Mouse (Mus musculus): ENCODE data around the gene Ppm1m. TPM values are rescaled to one million over a fixed set of nuclear protein-coding genes. Genes with fewer than 3 reads are reported as not detected.

The Ppm1m gene
- polyA plus RNA-seq, 1 experiment from 2014 or later = 13.4 TPM

DNA sequence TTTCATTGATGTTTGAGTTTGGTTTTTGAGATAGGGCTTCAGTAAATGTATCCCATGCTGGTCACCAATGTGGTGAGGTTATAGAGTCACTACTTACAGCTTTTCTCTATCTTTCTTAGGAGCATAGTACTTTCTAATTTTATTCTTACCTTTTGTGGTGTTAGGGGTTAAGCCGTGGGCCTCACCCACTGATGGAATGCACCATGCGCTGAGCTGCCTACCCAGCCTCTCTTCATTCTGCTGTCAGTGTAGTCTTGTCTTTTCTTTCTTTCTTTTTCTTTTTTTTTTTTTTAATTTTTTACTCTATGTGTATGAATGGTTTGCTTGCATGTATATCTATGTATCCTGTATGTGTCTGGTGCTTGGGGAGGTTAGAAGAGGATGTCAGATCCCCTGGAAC lies 20.1 kb downstream of the Ppm1m start:
- ATAC-seq (ENCODE audit: low FRiP score) = no peak
- Histone ChIP-seq H3K9ac (no peak overlapping the region), H3K4me1 (replicated peaks; ENCODE audit: control insufficient read depth, insufficient read depth, low read length) (peaks cover 11% of the 10 kb centered on the region), H3K27me3 (ENCODE audit: control insufficient read depth, insufficient read depth, low read length) (no peaks in the 10 kb centered on the region), H3K4me3 (replicated peaks; ENCODE audit: low read length) (no peak overlapping the region), H3K9me3 (ENCODE audit: control insufficient read depth, low read length) (no peaks in the 10 kb centered on the region), H3K4me2 (replicated peaks) (no peak overlapping the region), H3K27ac (no peak overlapping the region), H3K36me3 (replicated peaks; ENCODE audit: control insufficient read depth, insufficient read depth) (peaks cover 85% of the 10 kb centered on the region)
- DNase-seq (ENCODE audit: low spot score) = no peak
- WGBS = 94% methylated on average over 2 of the region's 2 CpGs

DNA sequence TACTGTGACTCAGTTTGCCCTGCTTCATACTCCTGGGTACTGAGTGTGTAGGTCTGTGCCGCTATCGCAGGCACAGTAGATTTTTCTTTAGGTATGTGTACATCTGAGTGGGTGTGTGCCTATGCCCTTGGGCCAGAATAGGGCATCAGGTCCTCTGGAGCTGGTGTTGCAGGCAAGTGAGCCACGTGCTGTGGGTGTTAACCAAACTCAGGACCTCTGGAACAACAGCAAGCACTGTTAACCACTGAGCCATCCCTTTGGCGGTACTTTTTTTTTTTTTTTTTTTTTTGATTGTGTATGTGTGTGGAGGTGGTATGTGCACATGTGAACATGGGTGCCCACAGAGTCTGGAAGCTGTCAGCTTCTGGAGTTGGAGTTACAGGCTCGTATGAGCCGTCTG lies 21.7 kb downstream of the Ppm1m start:
- no peak overlapping the region for H3K4me2 ChIP-seq (replicated peaks)
- H3K9ac ChIP-seq = no peak overlapping the region
- 89% methylated on average over 6 of the region's 6 CpGs for WGBS
- no peak overlapping the region for H3K27ac ChIP-seq
- H3K4me3 ChIP-seq (replicated peaks; ENCODE audit: low read length) = no peak overlapping the region
- ATAC-seq (ENCODE audit: low FRiP score) (no peak), DNase-seq (ENCODE audit: low spot score) (no peak)
- no peaks in the 10 kb centered on the region for H3K9me3 ChIP-seq (ENCODE audit: control insufficient read depth, low read length)
- H3K4me1 ChIP-seq (replicated peaks; ENCODE audit: control insufficient read depth, insufficient read depth, low read length) = peaks cover 27% of the 10 kb centered on the region
- H3K27me3 ChIP-seq (ENCODE audit: control insufficient read depth, insufficient read depth, low read length) = no peaks in the 10 kb centered on the region
- peaks cover 68% of the 10 kb centered on the region for H3K36me3 ChIP-seq (replicated peaks; ENCODE audit: control insufficient read depth, insufficient read depth)

DNA sequence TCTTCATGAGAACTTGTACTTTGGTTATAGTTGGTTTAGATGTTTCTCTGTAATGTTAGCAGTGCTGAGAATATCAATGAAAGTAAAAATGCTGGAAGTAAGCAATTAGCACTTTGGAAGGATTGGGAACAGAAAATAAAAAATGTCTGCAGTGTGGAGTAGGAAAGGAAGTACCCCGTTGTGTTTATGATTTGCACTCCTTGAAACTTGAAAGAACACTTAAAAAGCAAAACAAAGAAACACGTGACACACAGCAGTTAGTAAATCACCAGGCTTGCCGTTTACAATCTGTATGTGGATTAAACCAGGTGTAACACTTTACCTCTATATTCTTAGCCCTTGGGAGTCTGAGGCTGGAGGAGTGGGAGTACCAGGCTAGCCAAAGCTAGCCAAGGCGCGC lies 22.8 kb downstream of the Ppm1m start:
- H3K27me3 ChIP-seq (ENCODE audit: control insufficient read depth, insufficient read depth, low read length) = no peaks in the 10 kb centered on the region
- H3K4me3 ChIP-seq (replicated peaks; ENCODE audit: low read length) = no peak overlapping the region
- 89% methylated on average over 5 of the region's 5 CpGs for WGBS
- DNase-seq (ENCODE audit: low spot score) = no peak
- no peaks in the 10 kb centered on the region for H3K9me3 ChIP-seq (ENCODE audit: control insufficient read depth, low read length)
- peaks cover 35% of the 10 kb centered on the region for H3K4me1 ChIP-seq (replicated peaks; ENCODE audit: control insufficient read depth, insufficient read depth, low read length)
- no peak for ATAC-seq (ENCODE audit: low FRiP score)
- H3K27ac ChIP-seq = no peak overlapping the region
- H3K36me3 ChIP-seq (replicated peaks; ENCODE audit: control insufficient read depth, insufficient read depth) = peaks cover 58% of the 10 kb centered on the region
- no peak overlapping the region for H3K4me2 ChIP-seq (replicated peaks)
- H3K9ac ChIP-seq = no peak overlapping the region

DNA sequence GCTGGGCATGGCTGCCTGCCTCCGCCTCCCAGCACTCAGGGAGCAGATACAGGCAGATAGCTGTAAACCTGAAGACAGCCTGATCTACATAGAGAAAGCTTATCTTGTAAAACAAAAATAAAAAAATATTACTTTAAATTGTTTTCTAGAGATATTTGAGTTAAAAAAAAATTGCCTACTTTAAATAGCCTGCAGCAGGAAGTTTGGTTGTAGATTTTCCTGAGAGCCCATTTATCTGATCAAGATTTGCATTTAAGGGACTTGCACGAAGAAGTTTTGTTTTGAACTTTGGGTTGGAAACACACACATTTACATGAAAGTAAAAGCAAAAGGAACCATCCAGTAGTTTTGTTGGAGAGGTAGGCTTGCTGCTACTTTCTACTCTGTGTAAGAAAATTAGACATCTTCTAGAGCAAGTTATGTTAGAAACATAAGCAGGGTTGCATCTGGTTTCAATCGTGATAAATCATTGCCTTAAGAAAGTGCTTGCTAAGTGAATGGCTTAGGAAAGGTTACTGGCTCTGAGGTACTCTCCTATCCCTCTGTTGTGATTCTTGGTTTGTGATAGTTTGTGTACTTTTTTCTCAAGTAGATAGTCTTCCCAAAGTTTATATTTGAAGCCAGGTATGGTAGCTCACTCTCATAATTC lies 23.9 kb downstream of the Ppm1m start:
- DNase-seq (ENCODE audit: low spot score) (no peak), ATAC-seq (ENCODE audit: low FRiP score) (no peak)
- 0 out of 2 replicates have a peak overlapping the region, but pooled peaks have one; percentile 17 for H3K4me2 ChIP-seq (replicated peaks)
- peaks cover 35% of the 10 kb centered on the region for H3K4me1 ChIP-seq (replicated peaks; ENCODE audit: control insufficient read depth, insufficient read depth, low read length)
- no peaks in the 10 kb centered on the region for H3K9me3 ChIP-seq (ENCODE audit: control insufficient read depth, low read length)
- H3K9ac ChIP-seq = no peak overlapping the region
- H3K27me3 ChIP-seq (ENCODE audit: control insufficient read depth, insufficient read depth, low read length) = no peaks in the 10 kb centered on the region
- no peak overlapping the region for H3K4me3 ChIP-seq (replicated peaks; ENCODE audit: low read length)
- H3K27ac ChIP-seq = no peak overlapping the region
- peaks cover 47% of the 10 kb centered on the region for H3K36me3 ChIP-seq (replicated peaks; ENCODE audit: control insufficient read depth, insufficient read depth)
- WGBS = 87% methylated on average over 3 of the region's 3 CpGs

DNA sequence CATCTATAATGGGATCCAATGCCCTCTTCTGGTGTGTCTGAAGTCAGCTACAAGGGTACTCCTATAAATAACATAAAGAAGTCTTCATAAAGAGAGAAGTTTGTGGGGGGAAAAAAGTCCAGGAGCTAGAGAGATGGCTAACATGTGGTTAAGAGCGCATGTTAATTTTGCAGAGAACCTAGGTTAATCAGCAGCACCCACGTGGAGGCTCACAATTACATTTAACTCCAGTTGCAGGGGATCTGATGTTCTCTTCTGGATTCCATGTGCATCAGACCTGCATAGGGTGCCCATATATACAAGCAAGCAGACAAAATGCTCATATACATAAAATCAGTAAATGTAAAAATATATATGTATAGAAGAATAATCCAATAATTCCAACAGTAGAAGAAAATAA lies 26.2 kb downstream of the Ppm1m start:
- H3K9ac ChIP-seq = peak overlapping the region; percentile 31; the same call in 1 of the 2 replicates
- DNase-seq (ENCODE audit: low spot score) = no peak
- peak overlapping the region; percentile 82 for H3K4me3 ChIP-seq (replicated peaks; ENCODE audit: low read length)
- H3K4me1 ChIP-seq (replicated peaks; ENCODE audit: control insufficient read depth, insufficient read depth, low read length) = peaks cover 39% of the 10 kb centered on the region
- H3K36me3 ChIP-seq (replicated peaks; ENCODE audit: control insufficient read depth, insufficient read depth) = peaks cover 24% of the 10 kb centered on the region
- no peaks in the 10 kb centered on the region for H3K9me3 ChIP-seq (ENCODE audit: control insufficient read depth, low read length)
- H3K4me2 ChIP-seq (replicated peaks) = peak overlapping the region; percentile 95
- no peaks in the 10 kb centered on the region for H3K27me3 ChIP-seq (ENCODE audit: control insufficient read depth, insufficient read depth, low read length)
- no peak for ATAC-seq (ENCODE audit: low FRiP score)
- H3K27ac ChIP-seq = no peak overlapping the region
- WGBS = 64% methylated on average over 2 of the region's 2 CpGs

DNA sequence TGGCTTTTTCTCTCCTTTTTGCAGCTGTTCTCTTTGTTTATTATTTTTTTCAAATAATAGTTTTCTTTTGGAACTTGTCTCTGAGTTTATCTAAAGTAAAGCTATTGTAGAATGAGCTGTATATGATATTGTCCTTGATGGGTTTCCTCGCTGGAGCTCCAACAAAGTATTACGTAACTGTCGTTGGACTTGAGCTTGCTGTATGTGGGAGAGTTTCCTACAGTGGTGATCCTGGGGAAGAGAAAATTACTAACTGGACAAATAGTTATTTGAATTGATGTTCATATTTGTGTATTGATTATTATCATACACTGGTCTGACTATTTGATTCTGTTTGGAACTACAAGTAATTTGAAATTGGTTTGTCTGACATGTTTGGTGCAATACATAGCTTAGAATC lies 27.0 kb downstream of the Ppm1m start:
- 34% methylated on average over 3 of the region's 3 CpGs for WGBS
- no peak for DNase-seq (ENCODE audit: low spot score)
- Histone ChIP-seq H3K9ac (peak overlapping the region; percentile 92), H3K36me3 (replicated peaks; ENCODE audit: control insufficient read depth, insufficient read depth) (peaks cover 16% of the 10 kb centered on the region), H3K4me1 (replicated peaks; ENCODE audit: control insufficient read depth, insufficient read depth, low read length) (peaks cover 39% of the 10 kb centered on the region), H3K4me3 (replicated peaks; ENCODE audit: low read length) (peak overlapping the region; percentile 82), H3K27ac (no peak overlapping the region), H3K4me2 (replicated peaks) (peak overlapping the region; percentile 95), H3K27me3 (ENCODE audit: control insufficient read depth, insufficient read depth, low read length) (no peaks in the 10 kb centered on the region), H3K9me3 (ENCODE audit: control insufficient read depth, low read length) (no peaks in the 10 kb centered on the region)
- ATAC-seq (ENCODE audit: low FRiP score) = no peak

DNA sequence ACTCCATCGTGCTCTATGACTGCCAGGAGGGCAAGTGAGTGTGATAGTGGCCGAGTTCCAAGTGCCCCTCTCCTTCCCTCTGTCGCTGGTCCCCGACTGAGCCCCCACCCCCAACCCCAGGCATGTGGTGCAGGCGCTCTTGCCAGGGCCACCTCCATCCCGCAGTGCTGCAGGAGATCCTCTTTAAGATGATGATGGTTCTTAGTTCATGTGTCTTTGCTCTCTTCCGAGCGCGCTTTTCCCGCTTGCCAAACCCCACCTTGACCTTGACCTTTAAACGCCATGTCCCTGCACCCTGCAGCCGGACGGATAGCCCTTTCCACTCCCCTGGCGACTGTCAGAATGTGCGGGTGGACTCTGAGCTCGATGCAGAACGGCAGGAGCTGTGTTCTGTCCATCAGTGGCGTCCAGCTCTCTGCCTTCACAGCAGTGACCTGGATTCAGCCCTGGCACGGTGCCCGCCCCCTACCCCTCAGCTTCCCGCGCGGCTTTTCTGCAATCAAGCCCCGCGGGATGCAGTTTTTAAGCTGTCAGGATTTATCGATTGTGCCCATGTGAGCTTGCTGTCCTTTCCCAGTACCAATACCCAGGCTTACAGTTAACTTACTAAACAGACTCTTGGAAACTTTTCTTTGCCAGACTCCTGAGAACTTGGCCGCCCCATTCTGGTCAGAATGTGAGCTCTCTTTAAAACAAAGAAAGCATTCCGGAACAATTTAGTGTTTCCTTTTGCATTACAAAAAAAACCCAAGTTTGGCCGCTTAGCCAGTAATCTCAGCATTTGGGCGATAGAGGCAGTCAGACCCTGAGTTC lies 28.0 kb downstream of the Ppm1m start:
- H3K9me3 ChIP-seq (ENCODE audit: control insufficient read depth, low read length) = no peaks in the 10 kb centered on the region
- peak overlapping the region; percentile 98 for H3K27ac ChIP-seq
- ATAC-seq (ENCODE audit: low FRiP score) (peak; percentile 71), DNase-seq (ENCODE audit: low spot score) (no peak)
- no peaks in the 10 kb centered on the region for H3K27me3 ChIP-seq (ENCODE audit: control insufficient read depth, insufficient read depth, low read length)
- H3K9ac ChIP-seq = peak overlapping the region; percentile 92
- H3K36me3 ChIP-seq (replicated peaks; ENCODE audit: control insufficient read depth, insufficient read depth) = peaks cover 6% of the 10 kb centered on the region
- H3K4me1 ChIP-seq (replicated peaks; ENCODE audit: control insufficient read depth, insufficient read depth, low read length) = peaks cover 39% of the 10 kb centered on the region
- peak overlapping the region; percentile 82 for H3K4me3 ChIP-seq (replicated peaks; ENCODE audit: low read length)
- H3K4me2 ChIP-seq (replicated peaks) = peak overlapping the region; percentile 95
- under 1% methylated on average over 30 of the region's 30 CpGs for WGBS

DNA sequence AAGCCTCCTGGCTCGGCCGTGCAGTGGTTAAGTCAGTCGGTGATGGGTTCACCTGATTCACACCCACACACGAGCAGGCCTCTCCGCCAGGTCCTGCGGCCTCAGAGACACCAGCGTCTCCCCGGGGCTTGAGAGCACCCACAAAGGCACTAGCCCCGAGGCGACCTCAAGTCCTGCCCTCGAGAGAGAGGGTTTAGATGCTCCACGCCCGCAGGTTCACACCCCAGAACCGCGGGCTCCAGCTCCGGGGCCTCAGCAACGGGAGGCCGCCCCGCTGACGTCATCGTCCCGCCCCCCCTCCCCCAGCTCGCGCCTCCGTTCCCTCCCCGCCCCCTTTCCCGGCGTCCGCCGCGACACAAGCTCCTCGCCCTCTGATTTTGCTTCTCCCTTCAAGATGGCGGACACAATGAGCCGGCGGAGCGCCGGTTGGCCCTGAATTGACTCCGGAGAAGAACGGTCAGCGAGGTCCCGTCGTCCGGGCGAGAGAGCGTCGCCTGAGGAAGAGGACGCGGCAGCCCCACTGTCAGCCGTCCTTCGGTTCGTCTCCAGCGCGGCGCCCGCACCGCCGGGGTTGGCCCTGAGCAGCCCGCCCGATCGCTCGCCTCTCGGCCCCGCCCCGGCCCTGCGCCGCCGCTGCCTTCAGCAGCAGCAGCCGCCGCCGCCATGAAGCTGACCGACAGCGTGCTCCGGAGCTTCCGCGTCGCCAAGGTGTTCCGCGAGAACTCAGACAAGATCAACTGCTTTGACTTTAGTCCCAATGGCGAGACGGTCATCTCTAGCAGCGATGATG lies 28.8 kb downstream of the Ppm1m start, which contains the start of gene Wdr82:
Wdr82 (plus strand) TSS at position 373 of the 790 bp plus-strand sequence.
- peak; percentile 92 for ATAC-seq (ENCODE audit: low FRiP score)
- H3K27ac ChIP-seq = peak within 1 kb of the TSS; percentile 98
- WGBS = under 1% methylated on average over 58 of the region's 81 CpGs
- no peaks in the 10 kb centered on the region for H3K27me3 ChIP-seq (ENCODE audit: control insufficient read depth, insufficient read depth, low read length)
- H3K9ac ChIP-seq = peak within 1 kb of the TSS; percentile 92
- peak within 1 kb of the TSS; percentile 95 for H3K4me2 ChIP-seq (replicated peaks)
- no peaks in the 10 kb centered on the region for H3K36me3 ChIP-seq (replicated peaks; ENCODE audit: control insufficient read depth, insufficient read depth)
- DNase-seq (ENCODE audit: low spot score) = peak; percentile 89
- peaks cover 39% of the 10 kb centered on the region for H3K4me1 ChIP-seq (replicated peaks; ENCODE audit: control insufficient read depth, insufficient read depth, low read length)
- H3K9me3 ChIP-seq (ENCODE audit: control insufficient read depth, low read length) = no peaks in the 10 kb centered on the region
- peak within 1 kb of the TSS; percentile 82 for H3K4me3 ChIP-seq (replicated peaks; ENCODE audit: low read length)

DNA sequence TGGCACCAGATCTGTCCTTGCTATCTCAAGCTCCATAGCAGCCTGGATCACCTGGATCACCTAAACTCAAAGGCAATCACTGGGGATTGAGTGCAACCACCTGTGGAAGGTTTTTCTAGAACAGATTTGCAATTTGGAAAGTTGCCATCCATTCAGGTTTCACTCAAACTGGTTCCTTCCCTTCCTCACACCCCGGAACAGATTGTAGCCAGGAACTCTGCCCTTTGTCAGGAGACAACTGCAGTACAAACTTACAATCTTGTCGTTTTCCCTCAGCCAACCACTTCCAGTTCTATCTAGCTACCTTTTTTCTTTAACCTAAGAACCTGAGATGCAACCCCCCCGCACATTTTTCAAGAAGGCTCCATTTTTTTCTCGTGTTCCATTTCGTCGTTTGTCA lies 29.6 kb downstream of the Ppm1m start:
- no peaks in the 10 kb centered on the region for H3K9me3 ChIP-seq (ENCODE audit: control insufficient read depth, low read length)
- H3K36me3 ChIP-seq (replicated peaks; ENCODE audit: control insufficient read depth, insufficient read depth) = no peaks in the 10 kb centered on the region
- no peaks in the 10 kb centered on the region for H3K27me3 ChIP-seq (ENCODE audit: control insufficient read depth, insufficient read depth, low read length)
- peaks cover 33% of the 10 kb centered on the region for H3K4me1 ChIP-seq (replicated peaks; ENCODE audit: control insufficient read depth, insufficient read depth, low read length)
- peak overlapping the region; percentile 92 for H3K9ac ChIP-seq
- WGBS = 42% methylated on average over 6 of the region's 6 CpGs
- peak overlapping the region; percentile 98; the same call in 1 of the 2 replicates for H3K27ac ChIP-seq
- peak overlapping the region; percentile 95 for H3K4me2 ChIP-seq (replicated peaks)
- peak overlapping the region; percentile 82 for H3K4me3 ChIP-seq (replicated peaks; ENCODE audit: low read length)
- ATAC-seq (ENCODE audit: low FRiP score) (no peak), DNase-seq (ENCODE audit: low spot score) (no peak)
